7 mouse cellular contexts compared by ENCODE assay signal in genomic region chr1:180641518-180642227, GRCm38 (mm10). TPM values are rescaled to one million over a fixed set of nuclear protein-coding genes. Genes with fewer than 3 reads are reported as not detected.
DNase-seq lines count a peak whose midpoint lies in the region; ATAC-seq and TF ChIP-seq lines count a peak whose summit lies in the region.

No protein-coding gene starts in this region.

- H3K4me1 ChIP-seq in heart, embryonic 16.5 days (ENCODE audit: control insufficient read depth, insufficient read depth, low read length): peaks cover 15% of the 10 kb centered on the region
- peaks cover 21% of the 10 kb centered on the region for H3K4me1 ChIP-seq in limb, embryonic 15.5 days

- peak overlapping the region; percentile 92 for H3K27ac ChIP-seq in heart, embryonic 16.5 days (ENCODE audit: low read length)
- H3K27ac ChIP-seq in limb, embryonic 15.5 days: peak overlapping the region; percentile 91

- peak overlapping the region; percentile 50 for H3ac ChIP-seq in myocyte (ENCODE audit: control insufficient read depth, insufficient read length)

- peak; percentile 39 for ATAC-seq in heart, embryonic 16.5 days (replicated peaks; ENCODE audit: extremely low read depth, insufficient read depth, low FRiP score)
- ATAC-seq in limb, embryonic 15.5 days (ENCODE audit: insufficient number of reproducible peaks, low FRiP score, low TSS enrichment, low read depth): peak; percentile 32; the same call in 1 of the 2 replicates

- no peaks in the 10 kb centered on the region for H3K27me3 ChIP-seq in heart, embryonic 16.5 days (ENCODE audit: control insufficient read depth, insufficient read depth, low read length)
- no peaks in the 10 kb centered on the region for H3K27me3 ChIP-seq in limb, embryonic 15.5 days
- H3K27me3 ChIP-seq in myocyte (ENCODE audit: control insufficient read depth, insufficient read depth, insufficient read length): no peaks in the 10 kb centered on the region

- H3K79me2 ChIP-seq in myocyte (ENCODE audit: control insufficient read depth, insufficient read depth): peaks cover 49% of the 10 kb centered on the region

- H3K36me3 ChIP-seq in heart, embryonic 16.5 days (ENCODE audit: control insufficient read depth, insufficient read depth): no peaks in the 10 kb centered on the region
- no peaks in the 10 kb centered on the region for H3K36me3 ChIP-seq in limb, embryonic 15.5 days
- no peaks in the 10 kb centered on the region for H3K36me3 ChIP-seq in myocyte (ENCODE audit: control insufficient read depth, insufficient read depth)

- H3K4me2 ChIP-seq in heart, embryonic 16.5 days (ENCODE audit: low read depth, low read length): peak overlapping the region; percentile 82
- peak overlapping the region; percentile 82 for H3K4me2 ChIP-seq in limb, embryonic 15.5 days
- peak overlapping the region; percentile 91 for H3K4me2 ChIP-seq in myocyte (ENCODE audit: low read depth)

- DNase-seq in 3T3-L1 (ENCODE audit: low read depth, low spot score) (peak; percentile 32), A20 (ENCODE audit: low read depth, low spot score) (peak; percentile 78), adipocyte (ENCODE audit: low spot score) (no peak)
- peak; percentile 47 for DNase-seq in cerebellum, adult 9-11 months

- TF ChIP-seq POLR2A in myocyte (IDR thresholded peaks at IDR 0.05; ENCODE audit: insufficient read length, low read depth): no peak

- WGBS in heart, embryonic 16.5 days: 2% methylated on average over 50 of the region's 50 CpGs
- WGBS in limb, embryonic 15.5 days: 3% methylated on average over 50 of the region's 50 CpGs

- no peaks in the 10 kb centered on the region for H3K9me3 ChIP-seq in heart, embryonic 16.5 days (replicated peaks; ENCODE audit: control insufficient read depth, low read length)
- H3K9me3 ChIP-seq in limb, embryonic 15.5 days: no peaks in the 10 kb centered on the region

- peak overlapping the region; percentile 98 for H3K9ac ChIP-seq in heart, embryonic 16.5 days (ENCODE audit: low read length)
- peak overlapping the region; percentile 95 for H3K9ac ChIP-seq in limb, embryonic 15.5 days

- H3K4me3 ChIP-seq in heart, embryonic 16.5 days (ENCODE audit: low read length): peak overlapping the region; percentile 94
- H3K4me3 ChIP-seq in limb, embryonic 15.5 days: peak overlapping the region; percentile 95
- peak overlapping the region; percentile 45 for H3K4me3 ChIP-seq in myocyte

TF ChIP-seq in myocyte, 11 proteins besides CTCF, POLR2A, EP300 and RAD21:
- TF ChIP-seq REST (IDR thresholded peaks at IDR 0.05; ENCODE audit: insufficient read depth, insufficient read length) (no peak), POLR2AphosphoS2 (IDR thresholded peaks at IDR 0.05; ENCODE audit: insufficient read length, low read depth) (no peak), MYOD1 (IDR thresholded peaks at IDR 0.05; ENCODE audit: control insufficient read depth in 1 of 3, insufficient read length in 2 of 3, low read depth in 2 of 3) (no peak), TCF3 (IDR thresholded peaks at IDR 0.05; ENCODE audit: insufficient read length, low read depth) (no peak), USF1 (IDR thresholded peaks at IDR 0.05; ENCODE audit: low read depth) (no peak), MAX (IDR thresholded peaks at IDR 0.05; ENCODE audit: low read depth) (no peak), MYOG (IDR thresholded peaks at IDR 0.05; ENCODE audit: control insufficient read depth in 1 of 3, insufficient read depth in 1 of 3, insufficient read length in 2 of 3, low read depth in 2 of 3) (no peak)

RNA-seq across cellular contexts. Expression of gene Lin9, which starts 0.7 kb away (rescaled TPM):
- 11.7 and 15.0 TPM in 2 replicates for polyA plus RNA-seq in heart, embryonic 16.5 days (2015; fragmentation: Nextera tagmentation; extraction: Ambion mirVana)
- 14.4 and 15.3 TPM in 2 replicates for polyA plus RNA-seq in limb, embryonic 15.5 days (2015; fragmentation: Nextera tagmentation; extraction: Ambion mirVana)
- polyA plus RNA-seq in myocyte (2012; fragmentation: generic; extraction: Trizol): 1.9 TPM

RNA-seq across cellular contexts. Expression of gene Mixl1, which starts 55.2 kb away (rescaled TPM):
- polyA plus RNA-seq in heart, embryonic 16.5 days (2015; fragmentation: Nextera tagmentation; extraction: Ambion mirVana): 0.24 TPM in 1 of 2 replicates, not detected in the other
- polyA plus RNA-seq in limb, embryonic 15.5 days (2015; fragmentation: Nextera tagmentation; extraction: Ambion mirVana): 0.17 and 0.22 TPM in 2 replicates
- polyA plus RNA-seq in myocyte (2012; fragmentation: generic; extraction: Trizol): not detected

Comparison
In these comparisons a context has a peak if more than half of its experiments do, and no peak if none do; other contexts are left out.
1. H3K4me3 ChIP-seq: peak in every context shown above with its lines; median percentile 95 in limb, embryonic 15.5 days; 94 in heart, embryonic 16.5 days; 45 in myocyte.